Mouse (Mus musculus) liver, embryonic 11.5 days (tissue): ENCODE measurements around the gene Tnfaip2. TPM values are rescaled to one million over a fixed set of nuclear protein-coding genes. Genes with fewer than 3 reads are reported as not detected.

Source experiments
- ATAC-seq: fragments of 200-750 bp; cut with Nextera tagmentation; replicated peaks from 2 replicates; pipeline ENCODE4 v1.8.0; 2017; ENCODE audit warnings: moderate number of reproducible peaks, mild to moderate bottlenecking, moderate TSS enrichment, moderate library complexity; ENCODE audit not compliant: low FRiP score
- DNase-seq: peaks from one replicate; pipeline ENCODE4 v3.0.0-alpha.2; 2017; ENCODE audit warnings: low spot score
- H3K27ac ChIP-seq: fragments of 300-500 bp; sonication (generic); 2 replicates; pipeline ENCODE4 v1.5.1; 2014; ENCODE audit warnings: mild to moderate bottlenecking, low read depth, low read length, control low read depth
- H3K27me3 ChIP-seq: fragments of 300-500 bp; sonication (generic); replicated peaks from 2 replicates; pipeline ENCODE4 v1.6.1; 2014; ENCODE audit warnings: low read length, mixed read lengths; ENCODE audit not compliant: control insufficient read depth, insufficient read depth
- H3K36me3 ChIP-seq: fragments of 300-500 bp; sonication (generic); 2 replicates; pipeline ENCODE4 v1.6.1; 2014; ENCODE audit warnings: mild to moderate bottlenecking, low read length, moderate library complexity, mixed read lengths; ENCODE audit not compliant: control insufficient read depth, insufficient read depth
- H3K4me1 ChIP-seq: fragments of 300-500 bp; sonication (generic); replicated peaks from 2 replicates; pipeline ENCODE4 v1.6.1; 2014; ENCODE audit warnings: low read length, mixed read lengths; ENCODE audit not compliant: control insufficient read depth, insufficient read depth
- H3K4me2 ChIP-seq: fragments of 300-500 bp; sonication (generic); 2 replicates; pipeline ENCODE4 v1.6.1; 2014; ENCODE audit warnings: mild to moderate bottlenecking, control low read depth, moderate library complexity
- H3K4me3 ChIP-seq: fragments of 300-500 bp; sonication (generic); 2 replicates; pipeline ENCODE4 v1.5.1; 2014; ENCODE audit warnings: low read depth, low read length, control low read depth
- H3K9ac ChIP-seq: fragments of 300-500 bp; sonication (generic); 2 replicates; pipeline ENCODE4 v1.6.1; 2014; ENCODE audit warnings: low read depth, low read length, control low read depth
- H3K9me3 ChIP-seq: fragments of 300-500 bp; sonication (generic); 2 replicates; pipeline ENCODE4 v1.6.1; 2016; ENCODE audit warnings: low read length, inconsistent platforms, mixed read lengths; ENCODE audit not compliant: control insufficient read depth
- WGBS: fragments of 180-500 bp; shearing (Covaris S2); extraction: QIAGEN DNeasy Blood & Tissue Kit; methylation state at CpG from one replicate; pipeline ENCODE4 v1.1.7; 2014; 5-methylcytosine and 5-hydroxymethylcytosine counted together
- polyA plus RNA-seq: library from polyadenylated mRNA; unstranded; fragments of >200 nt; fragmentation: Nextera tagmentation; extraction: Ambion mirVana; gene quantifications from 2 replicates; pipeline ENCODE4 v1.2.1, GENCODE M21; 2014

Tnfaip2 gene
- polyA plus RNA-seq, 1 experiment from 2014 or later, result 107 TPM

- Histone ChIP-seq H3K36me3 (no peaks in the 10 kb centered on the region), H3K4me1 (no peaks in the 10 kb centered on the region), H3K9me3 (peaks cover 3% of the 10 kb centered on the region; the same call in 1 of the 2 replicates), H3K4me2 (no peak overlapping the region), H3K9ac (no peak overlapping the region), H3K27me3 (0 out of 2 replicates have a peak, but pooled peaks cover 3% of the 10 kb centered on the region), H3K27ac (no peak overlapping the region), H3K4me3 (no peak overlapping the region)
- 64% methylated on average over 4 of the region's 4 CpGs for WGBS
- DNase-seq, result no peak
- ATAC-seq, result no peak
Measured at GRCm38 (mm10) chr12:111494931-111495330, 52.7 kb downstream of the Tnfaip2 start.

- no peak overlapping the region for H3K27ac ChIP-seq
- no peaks in the 10 kb centered on the region for H3K27me3 ChIP-seq
- ATAC-seq (no peak), DNase-seq (no peak)
- H3K36me3 ChIP-seq, result no peaks in the 10 kb centered on the region
- no peak overlapping the region for H3K4me2 ChIP-seq
- 41% methylated on average over 2 of the region's 2 CpGs for WGBS
- H3K4me3 ChIP-seq, result no peak overlapping the region
- H3K9ac ChIP-seq, result no peak overlapping the region
- no peaks in the 10 kb centered on the region for H3K4me1 ChIP-seq
- H3K9me3 ChIP-seq, result peaks cover 3% of the 10 kb centered on the region; the same call in 1 of the 2 replicates
Measured at GRCm38 (mm10) chr12:111497076-111497475, 54.8 kb downstream of the Tnfaip2 start.

GRCm38 (mm10) chr12:111499617-111500016, 57.3 kb downstream of the Tnfaip2 start:
- no peaks in the 10 kb centered on the region for H3K36me3 ChIP-seq
- no peak for DNase-seq
- H3K4me3 ChIP-seq, result no peak overlapping the region
- 67% methylated on average over 5 of the region's 5 CpGs for WGBS
- no peaks in the 10 kb centered on the region for H3K4me1 ChIP-seq
- H3K27ac ChIP-seq, result no peak overlapping the region
- no peaks in the 10 kb centered on the region for H3K9me3 ChIP-seq
- H3K27me3 ChIP-seq, result peaks cover 3% of the 10 kb centered on the region; the same call in 1 of the 2 replicates
- no peak overlapping the region for H3K9ac ChIP-seq
- H3K4me2 ChIP-seq, result no peak overlapping the region
- no peak for ATAC-seq

- H3K9ac ChIP-seq, result no peak overlapping the region
- H3K4me3 ChIP-seq, result no peak overlapping the region
- no peaks in the 10 kb centered on the region for H3K4me1 ChIP-seq
- no peaks in the 10 kb centered on the region for H3K36me3 ChIP-seq
- WGBS, result 41% methylated on average over 5 of the region's 5 CpGs
- H3K27me3 ChIP-seq, result peaks cover 5% of the 10 kb centered on the region; the same call in 1 of the 2 replicates
- H3K27ac ChIP-seq, result no peak overlapping the region
- no peaks in the 10 kb centered on the region for H3K9me3 ChIP-seq
- no peak for ATAC-seq
- H3K4me2 ChIP-seq, result no peak overlapping the region
- no peak for DNase-seq
Measured at GRCm38 (mm10) chr12:111500725-111501124, 58.5 kb downstream of the Tnfaip2 start.

- ATAC-seq, result no peak
- H3K27me3 ChIP-seq, result peaks cover 5% of the 10 kb centered on the region; the same call in 1 of the 2 replicates
- no peak overlapping the region for H3K27ac ChIP-seq
- H3K9me3 ChIP-seq, result no peaks in the 10 kb centered on the region
- no peaks in the 10 kb centered on the region for H3K36me3 ChIP-seq
- no peak overlapping the region for H3K9ac ChIP-seq
- no peak overlapping the region for H3K4me3 ChIP-seq
- no peak overlapping the region for H3K4me2 ChIP-seq
- 61% methylated on average over 12 of the region's 12 CpGs for WGBS
- no peaks in the 10 kb centered on the region for H3K4me1 ChIP-seq
- DNase-seq, result no peak
Measured at GRCm38 (mm10) chr12:111503063-111503567, 60.8 kb downstream of the Tnfaip2 start.

GRCm38 (mm10) chr12:111503571-111503970, 61.3 kb downstream of the Tnfaip2 start:
- WGBS, result 50% methylated on average over 5 of the region's 5 CpGs
- Histone ChIP-seq H3K27ac (no peak overlapping the region), H3K4me1 (no peaks in the 10 kb centered on the region), H3K36me3 (no peaks in the 10 kb centered on the region), H3K4me2 (no peak overlapping the region), H3K27me3 (peaks cover 5% of the 10 kb centered on the region; the same call in 1 of the 2 replicates), H3K9ac (no peak overlapping the region), H3K9me3 (no peaks in the 10 kb centered on the region), H3K4me3 (no peak overlapping the region)
- DNase-seq, result no peak
- no peak for ATAC-seq

Other genes with a start within 250 kb of the Tnfaip2 start
- gene Amn, start 171.4 kb upstream of the Tnfaip2 start, polyA plus RNA-seq, result 1.0 and 1.7 TPM in 2 replicates
- gene Cdc42bpb, start 64.8 kb upstream of the Tnfaip2 start, polyA plus RNA-seq, result 22.4 and 25.6 TPM in 2 replicates
- 0.36 TPM in 1 of 2 replicates, not detected in the other for gene Lbhd2, start 35.7 kb upstream of the Tnfaip2 start, polyA plus RNA-seq
- 18.6 and 20.4 TPM in 2 replicates for gene Exoc3l4, start 25.5 kb upstream of the Tnfaip2 start, polyA plus RNA-seq
- gene Gm266, start 43.4 kb downstream of the Tnfaip2 start, polyA plus RNA-seq, result 4.9 and 5.6 TPM in 2 replicates
- 623 and 628 TPM in 2 replicates for gene Eif5, start 95.5 kb downstream of the Tnfaip2 start, polyA plus RNA-seq
- gene Mark3, start 132.1 kb downstream of the Tnfaip2 start, polyA plus RNA-seq, result 36.9 and 38.6 TPM in 2 replicates
- 91.3 and 94.1 TPM in 2 replicates for gene Ckb, start 229.9 kb downstream of the Tnfaip2 start, polyA plus RNA-seq
- gene Trmt61a, start 235.6 kb downstream of the Tnfaip2 start, polyA plus RNA-seq, result 16.8 and 21.0 TPM in 2 replicates